Mouse (Mus musculus) CH12.LX (cell line): ENCODE measurements at regions not wholly inside any gene's neighbourhood (a gene's known extent, or its start where the extent isn't known, plus 50 kb on each side); places are given as distances from the start of the nearest gene placed in this dataset.

Experiments used
- DNase-seq: peaks from one replicate; pipeline ENCODE4 v3.0.0-alpha.2; 2013; ENCODE audit errors: extremely low read depth
- H3K27ac ChIP-seq: 2 replicates; pipeline ENCODE4 v1.5.1; 2012; ENCODE audit warnings: low read depth, mild to moderate bottlenecking, control low read depth, moderate library complexity; ENCODE audit not compliant: insufficient read depth
- H3K27me3 ChIP-seq: replicated peaks from 2 replicates; pipeline ENCODE3; 2012; ENCODE audit warnings: inconsistent platforms
- H3K36me3 ChIP-seq, 2 experiments: replicated peaks in 1 of 2; 2 replicates each; pipeline versions ENCODE3 to v1.6.1; 2012; ENCODE audit warnings: inconsistent platforms in 1 of 2, low read length in 1 of 2, mild to moderate bottlenecking in 1 of 2, mixed read lengths in 1 of 2, moderate library complexity in 1 of 2; ENCODE audit not compliant: control insufficient read depth in 1 of 2, insufficient read depth in 1 of 2
- H3K4me1 ChIP-seq, 2 experiments: 2 replicates each; pipeline ENCODE4 v1.6.1; 2012; ENCODE audit warnings: inconsistent platforms in 1 of 2, moderate library complexity in 1 of 2; ENCODE audit not compliant: insufficient read depth in 2 of 2, control insufficient read depth in 1 of 2
- H3K4me2 ChIP-seq: 2 replicates; pipeline ENCODE4 v1.6.1; 2012; ENCODE audit warnings: low read depth, mild to moderate bottlenecking, control low read depth; ENCODE audit not compliant: poor library complexity, insufficient read depth, severe bottlenecking
- H3K4me3 ChIP-seq, 3 experiments: fragments of 150-350 bp in 1 of 3; sonication (generic) in 1 of 3; replicated peaks in 1 of 3; 2 replicates each; pipeline versions ENCODE3 to v1.5.1; 2011 to 2012; ENCODE audit warnings: low read depth in 2 of 3, low read length in 2 of 3, mild to moderate bottlenecking in 2 of 3, moderate library complexity in 2 of 3, control low read depth in 1 of 3, improper control_type of control experiment in 1 of 3, inconsistent platforms in 1 of 3, mixed read lengths in 1 of 3; ENCODE audit not compliant: poor library complexity in 1 of 3
- H3K79me2 ChIP-seq: replicated peaks from 2 replicates; pipeline ENCODE4 v1.6.1; 2012; ENCODE audit warnings: mild to moderate bottlenecking, moderate library complexity; ENCODE audit not compliant: control insufficient read depth, poor library complexity, insufficient read depth, severe bottlenecking; ENCODE audit errors: extremely low read depth
- H3K9ac ChIP-seq: 2 replicates; pipeline ENCODE4 v1.6.1; 2012; ENCODE audit warnings: low read depth, mild to moderate bottlenecking, control low read depth, moderate library complexity; ENCODE audit not compliant: insufficient read depth
- H3K9me3 ChIP-seq: replicated peaks from 2 replicates; pipeline ENCODE3; 2012; ENCODE audit warnings: low read length, inconsistent platforms, mixed read lengths
- BHLHE40 ChIP-seq: IDR thresholded peaks from 2 replicates; pipeline ENCODE4 v1.6.1; 2011; ENCODE audit warnings: mild to moderate bottlenecking, low read depth, low read length, improper control_type of control experiment
- CHD1 ChIP-seq: IDR thresholded peaks from 2 replicates; pipeline ENCODE4 v1.6.1; 2012; ENCODE audit warnings: low read depth, low read length, improper control_type of control experiment, inconsistent platforms
- CHD2 ChIP-seq: IDR thresholded peaks from 2 replicates; pipeline ENCODE4 v1.6.1; 2011; ENCODE audit warnings: low read length, improper control_type of control experiment
- CTCF ChIP-seq, 2 experiments: IDR thresholded peaks in 1 of 2; conservative IDR thresholded peaks in 1 of 2; 2 replicates each; pipeline ENCODE4 v1.5.1; 2011 to 2012; ENCODE audit warnings: low read depth in 2 of 2, low read length in 2 of 2, improper control_type of control experiment in 1 of 2, inconsistent platforms in 1 of 2, mild to moderate bottlenecking in 1 of 2, moderate library complexity in 1 of 2
- E2F4 ChIP-seq: IDR thresholded peaks from 2 replicates; pipeline ENCODE4 v1.6.1; 2011; ENCODE audit warnings: low read depth, low read length, improper control_type of control experiment; ENCODE audit not compliant: insufficient replicate concordance
- ELF1 ChIP-seq: IDR thresholded peaks from 2 replicates; pipeline ENCODE4 v1.6.1; 2014; ENCODE audit warnings: low read depth, mild to moderate bottlenecking, inconsistent platforms, low read length, improper control_type of control experiment
- EP300 ChIP-seq: IDR thresholded peaks from 2 replicates; pipeline ENCODE4 v1.6.1; 2011; ENCODE audit warnings: low read length, improper control_type of control experiment
- GABPA ChIP-seq: IDR thresholded peaks from 2 replicates; pipeline ENCODE4 v1.6.1; 2012; ENCODE audit warnings: low read depth, low read length, improper control_type of control experiment, inconsistent platforms; ENCODE audit not compliant: insufficient replicate concordance
- IRF4 ChIP-seq: IDR thresholded peaks from 2 replicates; pipeline ENCODE4 v1.6.1; 2014; ENCODE audit warnings: low read depth, mild to moderate bottlenecking, inconsistent platforms, low read length, improper control_type of control experiment
- MAFK ChIP-seq: IDR thresholded peaks from 2 replicates; pipeline ENCODE4 v1.6.1; 2011; ENCODE audit warnings: low read length, improper control_type of control experiment; ENCODE audit not compliant: insufficient replicate concordance
- MAZ ChIP-seq: IDR thresholded peaks from 2 replicates; pipeline ENCODE4 v1.6.1; 2012; ENCODE audit warnings: low read depth, mild to moderate bottlenecking, inconsistent platforms, low read length, improper control_type of control experiment, moderate library complexity
- NRF1 ChIP-seq: IDR thresholded peaks from 2 replicates; pipeline ENCODE4 v1.6.1; 2014; ENCODE audit warnings: low read depth, mild to moderate bottlenecking, inconsistent platforms, low read length, improper control_type of control experiment, moderate library complexity
- POLR2A ChIP-seq: IDR thresholded peaks from 2 replicates; pipeline ENCODE4 v1.6.1; 2011; ENCODE audit warnings: low read depth, mild to moderate bottlenecking, improper control_type of control experiment, low read length
- RCOR1 ChIP-seq: conservative IDR thresholded peaks from 2 replicates; pipeline ENCODE4 v1.6.1; 2012; ENCODE audit warnings: low read depth, mild to moderate bottlenecking, inconsistent platforms, low read length, improper control_type of control experiment
- SIN3A ChIP-seq: IDR thresholded peaks from 2 replicates; pipeline ENCODE4 v1.6.1; 2012; ENCODE audit warnings: low read length, improper control_type of control experiment, inconsistent platforms
- SMC3 ChIP-seq: IDR thresholded peaks from 2 replicates; pipeline ENCODE4 v1.6.1; 2011; ENCODE audit warnings: low read depth, low read length, improper control_type of control experiment
- TBP ChIP-seq: conservative IDR thresholded peaks from 2 replicates; pipeline ENCODE4 v1.6.1; 2011; ENCODE audit warnings: low read depth, low read length, improper control_type of control experiment
- USF2 ChIP-seq: conservative IDR thresholded peaks from 2 replicates; pipeline ENCODE4 v1.6.1; 2011; ENCODE audit warnings: low read depth, low read length, improper control_type of control experiment
- ZKSCAN1 ChIP-seq: IDR thresholded peaks from 2 replicates; pipeline ENCODE4 v1.6.1; 2012; ENCODE audit warnings: low read depth, inconsistent platforms, low read length, improper control_type of control experiment, borderline replicate concordance
- dilution Hi-C: fragments of 300-500 bp; cut with MboI; formaldehyde crosslinking; loops from 2 replicates; pipeline ENCODE4 v1.14.3; 2020; ENCODE audit warnings: low sequenced_read_pairs; ENCODE audit not compliant: extremely low pct_unique_long_range_greater_than_20kb, extremely low pct_ligation_motif_present
- in situ Hi-C: fragments of 300-500 bp; cut with MboI; formaldehyde crosslinking; loops from 3 replicates; pipeline ENCODE4 v1.14.3; 2019; ENCODE audit warnings: low sequenced_read_pairs, low pct_ligation_motif_present, low pct_unique_long_range_greater_than_20kb, mixed read lengths

- TF ChIP-seq E2F4 (no peak), BHLHE40 (peak; percentile 75), USF2 (no peak), EP300 (no peak), CHD1 (no peak), MAZ (0 out of 2 replicates have a peak, but pooled peaks have one; percentile 67), CTCF (conservative IDR thresholded peaks at IDR 0.05 in 1 of 2, IDR thresholded peaks at IDR 0.05 in 1 of 2; ENCODE audit: low read depth in 2 of 2, low read length in 2 of 2) (no peak), MAFK (no peak), CHD2 (no peak), IRF4 (no peak), ZKSCAN1 (no peak), GABPA (no peak), SMC3 (no peak), SIN3A (0 out of 2 replicates have a peak, but pooled peaks have one; percentile 33), ELF1 (peak; percentile 71)
Observed at GRCm38 (mm10) chr5:118326837-118327541, 82.0 kb downstream of the 2410131K14Rik start (continued).

- no peak overlapping the region for H3K4me3 ChIP-seq
- no peak for DNase-seq
- TF ChIP-seq SIN3A: no peak
- TF ChIP-seq GABPA: no peak
- no peak for TF ChIP-seq POLR2A
- TF ChIP-seq BHLHE40: no peak
- TF ChIP-seq NRF1: no peak
- no peak for TF ChIP-seq RCOR1
- TF ChIP-seq TBP: no peak
- no peak overlapping the region for H3K27ac ChIP-seq
- peaks cover 2% of the 10 kb centered on the region for H3K9me3 ChIP-seq
- H3K79me2 ChIP-seq: no peaks in the 10 kb centered on the region
- no peak overlapping the region for H3K4me2 ChIP-seq
- peaks cover 0 to 17% of the 10 kb centered on the region in 2 experiments; a peak in 2 of 4 replicates for H3K4me1 ChIP-seq
- H3K9ac ChIP-seq: no peak overlapping the region
- H3K27me3 ChIP-seq: no peaks in the 10 kb centered on the region
- dilution Hi-C loops: no loop called here
- in situ Hi-C loops: no loop called here
- no peaks in the 10 kb centered on the region for H3K36me3 ChIP-seq
Observed at GRCm38 (mm10) chr5:118327961-118328712, 83.1 kb downstream of the 2410131K14Rik start.
